Mouse (Mus musculus): ENCODE data around the gene Rab3ip. TPM values are rescaled to one million over a fixed set of nuclear protein-coding genes. Genes with fewer than 3 reads are reported as not detected.

Rab3ip gene
- total and polyA plus RNA-seq, 3 experiments = 15.2 to 23.2 TPM; not detected in 1

GRCm38 (mm10) chr10:116921416-116921815 is 29.2 kb downstream of the Rab3ip start:
- DNase-seq (ENCODE audit: low read depth, low spot score) = no peak
- peaks cover 0 to 4% of the 10 kb centered on the region in 2 experiments; a peak in 2 of 4 replicates for H3K36me3 ChIP-seq (ENCODE audit: control insufficient read depth in 1 of 2, insufficient read depth in 2 of 2, low read length in 2 of 2)
- no peak for TF ChIP-seq RAD21 (IDR thresholded peaks at IDR 0.05; ENCODE audit: low read depth, low read length)
- no peak for TF ChIP-seq ZC3H11A (IDR thresholded peaks at IDR 0.05; ENCODE audit: low read depth, low read length)
- no peak for TF ChIP-seq POLR2AphosphoS2 (IDR thresholded peaks at IDR 0.05; ENCODE audit: low read length)
- no peak for TF ChIP-seq MYB (IDR thresholded peaks at IDR 0.05; ENCODE audit: low read depth, low read length)
- no peak for TF ChIP-seq NELFE (IDR thresholded peaks at IDR 0.05; ENCODE audit: low read depth, low read length)
- no peak for TF ChIP-seq RCOR1 (IDR thresholded peaks at IDR 0.05; ENCODE audit: low read depth, low read length)
- TF ChIP-seq POLR2AphosphoS5 (IDR thresholded peaks at IDR 0.05; ENCODE audit: borderline replicate concordance, low read depth, low read length) = no peak
- no peak for TF ChIP-seq USF1 (IDR thresholded peaks at IDR 0.05; ENCODE audit: low read depth, low read length)
- TF ChIP-seq USF2 (IDR thresholded peaks at IDR 0.05; ENCODE audit: borderline replicate concordance in 1 of 2, insufficient read depth in 1 of 2, low read depth in 1 of 2, low read length in 2 of 2) = no peak
- no peak for TF ChIP-seq CTCF (IDR thresholded peaks at IDR 0.05 in 2 of 3, conservative IDR thresholded peaks at IDR 0.05 in 1 of 3; ENCODE audit: control insufficient read depth in 1 of 3, insufficient read depth in 1 of 3, low read depth in 2 of 3, low read length in 3 of 3, poor library complexity in 1 of 3, severe bottlenecking in 1 of 3)
- TF ChIP-seq GATA1 (IDR thresholded peaks at IDR 0.05; ENCODE audit: low read depth, low read length) = no peak
- H3K9ac ChIP-seq (ENCODE audit: control insufficient read depth, low read depth, low read length, poor library complexity, severe bottlenecking) = no peak overlapping the region
- H3K4me1 ChIP-seq (ENCODE audit: control insufficient read depth in 1 of 2, insufficient read depth in 2 of 2, low read length in 2 of 2) = no peaks in the 10 kb centered on the region
- H3K4me3 ChIP-seq (ENCODE audit: control insufficient read depth in 1 of 2, insufficient read depth in 1 of 2, low read depth in 2 of 2, low read length in 2 of 2) = no peak overlapping the region
- no peak overlapping the region for H3K27ac ChIP-seq (ENCODE audit: control insufficient read depth, low read depth, low read length)
- no peaks in the 10 kb centered on the region for H3K9me3 ChIP-seq (replicated peaks; ENCODE audit: insufficient read depth, low read length)
- H3K27me3 ChIP-seq (ENCODE audit: control insufficient read depth in 1 of 2, insufficient read depth in 2 of 2, low read length in 2 of 2) = no peaks in the 10 kb centered on the region
- no peaks in the 10 kb centered on the region for H3K79me2 ChIP-seq (ENCODE audit: control insufficient read depth, insufficient read depth, low read length, poor library complexity)

GRCm38 (mm10) chr10:116920641-116921040 is 29.9 kb downstream of the Rab3ip start:
- TF ChIP-seq E2F4 (IDR thresholded peaks at IDR 0.05; ENCODE audit: borderline replicate concordance, low read depth, low read length) (no peak), HCFC1 (IDR thresholded peaks at IDR 0.05; ENCODE audit: low read depth, low read length) (no peak)
- Histone ChIP-seq H3K79me2 (ENCODE audit: control insufficient read depth, insufficient read depth, low read length, poor library complexity) (no peaks in the 10 kb centered on the region), H3K36me3 (ENCODE audit: control insufficient read depth in 1 of 2, insufficient read depth in 2 of 2, low read length in 2 of 2) (0 out of 4 replicates have a peak, but pooled peaks cover 0 to 2% of the 10 kb centered on the region in 2 experiments), H3K4me3 (ENCODE audit: control insufficient read depth in 1 of 2, insufficient read depth in 1 of 2, low read depth in 2 of 2, low read length in 2 of 2) (no peak overlapping the region), H3K4me1 (ENCODE audit: control insufficient read depth in 1 of 2, insufficient read depth in 2 of 2, low read length in 2 of 2) (no peaks in the 10 kb centered on the region), H3K9me3 (replicated peaks; ENCODE audit: insufficient read depth, low read length) (no peaks in the 10 kb centered on the region), H3K27me3 (ENCODE audit: control insufficient read depth in 1 of 2, insufficient read depth in 2 of 2, low read length in 2 of 2) (no peaks in the 10 kb centered on the region), H3K27ac (ENCODE audit: control insufficient read depth, low read depth, low read length) (no peak overlapping the region), H3K9ac (ENCODE audit: control insufficient read depth, low read depth, low read length, poor library complexity, severe bottlenecking) (no peak overlapping the region)
- DNase-seq (ENCODE audit: low read depth, low spot score) = no peak
